Mouse (Mus musculus) megakaryocyte, adult 5-6 weeks (primary cell): ENCODE results near the gene Atp6v0e. TPM values are rescaled to one million over a fixed set of nuclear protein-coding genes. Genes with fewer than 3 reads are reported as not detected.

Experiments
- ATAC-seq: 2 replicates; pipeline ENCODE4 v1.8.0; 2016; ENCODE audit warnings: mild to moderate bottlenecking, inconsistent platforms; ENCODE audit not compliant: poor library complexity, severe bottlenecking
- total RNA-seq, 2 experiments: library from RNA; stranded (forward) in 1 of 2; stranded (reverse) in 1 of 2; fragments of 153-499, 151-499 nt in 1 of 2; fragments of 221-1000, 200-1000 nt in 1 of 2; gene quantifications; 2 replicates each; pipeline versions ENCODE4 v1.2.3 to v1.2.4; 2015 to 2017

The Atp6v0e gene
- total RNA-seq, 2 experiments from 2014 or later, result 336 to 571 TPM

- no peak for ATAC-seq
Measured at GRCm38 (mm10) chr17:26677711-26678637, 14.9 kb downstream of the Atp6v0e start.

- ATAC-seq, result no peak
Measured at GRCm38 (mm10) chr17:26681276-26681675, 18.2 kb downstream of the Atp6v0e start.

- no peak for ATAC-seq
Measured at GRCm38 (mm10) chr17:26686334-26687000, 23.4 kb downstream of the Atp6v0e start.

GRCm38 (mm10) chr17:26688795-26689735 is 26.0 kb downstream of the Atp6v0e start:
- no peak for ATAC-seq

GRCm38 (mm10) chr17:26689810-26690209 is 26.8 kb downstream of the Atp6v0e start:
- ATAC-seq, result no peak

GRCm38 (mm10) chr17:26690236-26690635 is 27.2 kb downstream of the Atp6v0e start:
- no peak for ATAC-seq

- no peak for ATAC-seq
Measured at GRCm38 (mm10) chr17:26691110-26691509, 28.1 kb downstream of the Atp6v0e start.

- ATAC-seq, result no peak
Measured at GRCm38 (mm10) chr17:26693424-26693823, 30.4 kb downstream of the Atp6v0e start.

GRCm38 (mm10) chr17:26694171-26694570 is 31.1 kb downstream of the Atp6v0e start:
- no peak for ATAC-seq

GRCm38 (mm10) chr17:26695193-26695592 is 32.2 kb downstream of the Atp6v0e start:
- no peak for ATAC-seq

- ATAC-seq, result peak; percentile 45; the same call in 1 of the 2 replicates
Measured at GRCm38 (mm10) chr17:26698846-26699245, 35.8 kb downstream of the Atp6v0e start.

- ATAC-seq, result no peak
Measured at GRCm38 (mm10) chr17:26699819-26700616, 37.0 kb downstream of the Atp6v0e start.

GRCm38 (mm10) chr17:26701565-26701964 is 38.5 kb downstream of the Atp6v0e start:
- no peak for ATAC-seq

- no peak for ATAC-seq
Measured at GRCm38 (mm10) chr17:26702621-26703020, 39.6 kb downstream of the Atp6v0e start.

- no peak for ATAC-seq
Measured at GRCm38 (mm10) chr17:26703671-26704070, 40.6 kb downstream of the Atp6v0e start.

- ATAC-seq, result peak; percentile 30; the same call in 1 of the 2 replicates
Measured at GRCm38 (mm10) chr17:26705463-26706359, 42.7 kb downstream of the Atp6v0e start.

- no peak for ATAC-seq
Measured at GRCm38 (mm10) chr17:26707066-26707465, 44.0 kb downstream of the Atp6v0e start.

- no peak for ATAC-seq
Measured at GRCm38 (mm10) chr17:26708499-26708898, 45.5 kb downstream of the Atp6v0e start.
